Mouse (Mus musculus): ENCODE data around the gene Ankle2. TPM values are rescaled to one million over a fixed set of nuclear protein-coding genes. Genes with fewer than 3 reads are reported as not detected.

Gene Ankle2
- 3.5 TPM for polyA plus RNA-seq (2015; fragmentation: Illumina TruSeq; extraction: RNeasy Lipid Tissue Mini Kit (QIAGEN cat#74804); ENCODE audit: insufficient read depth, low read depth, low replicate concordance)

DNA sequence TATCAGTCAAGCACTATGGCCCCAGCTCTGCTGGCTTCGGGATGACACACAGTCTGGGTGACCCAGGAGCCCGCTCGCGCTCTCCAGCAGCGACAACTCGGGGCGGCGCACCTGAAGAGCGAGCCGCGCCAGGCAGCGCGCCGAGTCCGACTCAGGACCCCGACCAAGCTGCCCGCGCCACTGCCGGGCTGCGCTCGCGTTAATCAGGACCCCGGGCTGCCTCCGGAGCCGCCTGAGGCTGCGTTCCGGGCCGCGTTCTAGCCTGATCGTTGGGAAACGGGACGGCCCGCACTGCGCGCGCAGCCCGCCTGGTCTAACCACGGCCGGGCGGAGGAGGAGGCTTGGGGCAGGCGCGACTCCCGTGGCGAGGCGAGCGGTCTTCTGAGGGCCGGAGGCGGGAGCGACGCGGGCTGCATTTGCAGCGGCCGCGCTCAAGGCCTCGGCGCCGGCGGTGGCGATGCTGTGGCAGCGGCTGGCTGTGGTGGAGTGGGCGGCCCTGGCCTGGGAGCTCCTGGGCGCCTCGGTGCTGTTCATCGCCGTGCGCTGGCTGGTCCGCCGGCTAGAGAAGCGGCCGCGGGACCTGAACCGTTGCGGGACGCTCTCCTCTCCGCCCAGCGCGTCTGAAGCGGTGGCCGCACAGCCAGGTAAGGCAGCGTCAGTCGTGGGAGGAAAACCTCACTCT, at the start of gene Ankle2:
Ankle2 (plus strand) TSS at position 225 of the 682 bp plus-strand sequence.

DNA sequence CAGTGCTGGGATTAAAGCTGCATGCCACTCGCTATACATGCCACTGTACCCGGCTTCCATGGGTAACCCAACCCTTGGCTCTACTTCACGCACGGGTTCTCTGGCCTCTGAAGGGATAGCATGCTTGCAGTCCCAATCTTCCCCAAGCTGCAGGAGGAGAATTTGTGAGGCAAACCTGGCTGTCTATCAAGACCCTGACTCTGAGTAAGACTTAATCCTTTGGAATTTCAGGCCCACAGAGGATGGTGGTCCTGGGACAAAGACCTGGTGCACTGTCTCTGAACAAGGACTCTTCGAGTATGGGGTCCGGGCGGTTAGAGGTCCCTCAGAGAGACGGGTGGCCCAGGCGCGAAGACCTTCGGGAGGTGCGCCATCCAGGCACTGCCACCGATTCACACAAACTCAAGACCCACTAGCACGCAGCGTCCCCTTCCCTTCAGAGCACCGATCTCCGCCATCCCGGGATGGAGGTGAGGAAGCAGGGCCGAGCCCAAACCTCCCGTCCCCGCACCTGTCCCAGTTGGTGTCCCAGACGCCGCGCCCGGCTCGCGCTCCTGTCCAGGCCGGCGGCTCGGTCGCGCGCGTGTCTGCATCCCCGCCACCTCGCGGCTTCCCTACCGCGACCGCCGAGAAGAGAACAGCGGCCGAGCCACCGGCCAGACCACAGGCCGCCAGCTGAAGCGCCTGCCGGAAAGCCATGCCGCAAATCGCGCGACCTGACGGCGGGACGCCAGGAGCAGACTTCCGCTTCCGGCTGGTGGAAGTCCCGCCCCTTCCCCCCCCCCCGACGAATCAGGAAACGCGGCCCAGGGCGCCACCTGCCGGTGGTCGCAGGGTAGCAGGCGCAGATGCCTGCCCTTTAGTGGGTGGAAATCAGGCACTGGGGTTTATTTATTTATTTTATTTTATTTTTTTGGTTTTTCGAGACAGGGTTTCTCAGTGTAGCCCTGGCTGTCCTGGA, 38.6 kb downstream of the Ankle2 start, which contains the start of gene Pgam5:
Pgam5 (minus strand) TSS at position 773 of the 961 bp plus-strand sequence.

DNA sequence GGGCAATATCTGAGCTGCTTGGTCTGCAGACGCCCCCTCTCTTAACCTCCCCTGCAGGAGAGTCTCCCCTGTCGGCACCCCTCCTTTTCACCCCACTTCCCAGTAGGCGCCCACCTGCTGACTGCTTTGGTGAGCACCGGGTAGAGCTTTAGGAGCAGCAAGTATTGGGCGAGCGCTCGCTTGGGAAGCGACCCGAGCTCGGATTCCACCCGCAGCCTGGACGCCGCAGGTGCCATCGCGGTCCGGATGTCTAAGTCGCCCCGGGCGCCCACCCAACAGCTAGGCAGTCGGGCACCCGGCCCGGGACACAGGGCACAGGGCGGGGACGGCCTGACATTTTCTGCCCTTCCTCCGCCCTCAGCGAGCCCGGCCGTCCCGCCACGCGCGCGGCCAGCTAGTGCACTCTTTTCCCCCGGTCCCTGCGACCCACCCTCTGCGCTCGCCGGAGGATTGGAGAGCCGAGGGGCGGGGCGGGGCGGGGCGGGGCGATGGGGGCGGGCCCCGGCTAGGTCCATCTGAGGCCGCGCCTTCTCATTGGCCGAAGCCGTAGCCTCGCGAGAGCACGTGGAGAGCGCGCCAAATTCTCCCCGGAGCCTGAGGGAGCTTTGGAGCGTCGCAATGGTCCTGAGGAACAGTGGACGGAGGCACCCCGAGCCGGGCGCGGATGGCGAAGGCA, 55.1 kb downstream of the Ankle2 start, which contains the start of the genes Pxmp2 and Pole:
Pxmp2 (minus strand) TSS at position 417 of the 676 bp plus-strand sequence.
Pole (plus strand) TSS at position 537 of the 676 bp plus-strand sequence.

Other genes with a start within 250 kb of the Ankle2 start
- 12.5 TPM for gene Zfp932, start 234.5 kb upstream of the Ankle2 start, polyA plus RNA-seq (2015; fragmentation: Illumina TruSeq; extraction: RNeasy Lipid Tissue Mini Kit (QIAGEN cat#74804); ENCODE audit: insufficient read depth, low read depth, low replicate concordance)
- gene Gm17655, start 158.5 kb upstream of the Ankle2 start, polyA plus RNA-seq (2015; fragmentation: Illumina TruSeq; extraction: RNeasy Lipid Tissue Mini Kit (QIAGEN cat#74804); ENCODE audit: insufficient read depth, low read depth, low replicate concordance), result not detected
- gene Gm35315, start 136.6 kb upstream of the Ankle2 start, polyA plus RNA-seq (2015; fragmentation: Illumina TruSeq; extraction: RNeasy Lipid Tissue Mini Kit (QIAGEN cat#74804); ENCODE audit: insufficient read depth, low read depth, low replicate concordance), result 0.39 TPM
- gene Plcxd1, start 131.0 kb upstream of the Ankle2 start, polyA plus RNA-seq (2015; fragmentation: Illumina TruSeq; extraction: RNeasy Lipid Tissue Mini Kit (QIAGEN cat#74804); ENCODE audit: insufficient read depth, low read depth, low replicate concordance), result not detected
- gene Gtpbp6, start 122.8 kb upstream of the Ankle2 start, polyA plus RNA-seq (2015; fragmentation: Illumina TruSeq; extraction: RNeasy Lipid Tissue Mini Kit (QIAGEN cat#74804); ENCODE audit: insufficient read depth, low read depth, low replicate concordance), result 8.6 TPM
- gene Zfp605, start 120.9 kb upstream of the Ankle2 start, polyA plus RNA-seq (2015; fragmentation: Illumina TruSeq; extraction: RNeasy Lipid Tissue Mini Kit (QIAGEN cat#74804); ENCODE audit: insufficient read depth, low read depth, low replicate concordance), result 0.66 TPM
- gene Chfr, start 95.2 kb upstream of the Ankle2 start, polyA plus RNA-seq (2015; fragmentation: Illumina TruSeq; extraction: RNeasy Lipid Tissue Mini Kit (QIAGEN cat#74804); ENCODE audit: insufficient read depth, low read depth, low replicate concordance), result 8.3 TPM
- 6.2 TPM for gene Golga3, start 54.3 kb upstream of the Ankle2 start, polyA plus RNA-seq (2015; fragmentation: Illumina TruSeq; extraction: RNeasy Lipid Tissue Mini Kit (QIAGEN cat#74804); ENCODE audit: insufficient read depth, low read depth, low replicate concordance)
- gene Pgam5, start 38.9 kb downstream of the Ankle2 start, polyA plus RNA-seq (2015; fragmentation: Illumina TruSeq; extraction: RNeasy Lipid Tissue Mini Kit (QIAGEN cat#74804); ENCODE audit: insufficient read depth, low read depth, low replicate concordance), result 6.3 TPM
- 1.5 TPM for gene Pxmp2, start 55.2 kb downstream of the Ankle2 start, polyA plus RNA-seq (2015; fragmentation: Illumina TruSeq; extraction: RNeasy Lipid Tissue Mini Kit (QIAGEN cat#74804); ENCODE audit: insufficient read depth, low read depth, low replicate concordance)
- 0.18 TPM for gene Pole, start 55.3 kb downstream of the Ankle2 start, polyA plus RNA-seq (2015; fragmentation: Illumina TruSeq; extraction: RNeasy Lipid Tissue Mini Kit (QIAGEN cat#74804); ENCODE audit: insufficient read depth, low read depth, low replicate concordance)
- gene P2rx2, start 112.2 kb downstream of the Ankle2 start, polyA plus RNA-seq (2015; fragmentation: Illumina TruSeq; extraction: RNeasy Lipid Tissue Mini Kit (QIAGEN cat#74804); ENCODE audit: insufficient read depth, low read depth, low replicate concordance), result not detected
- not detected for gene Lrcol1, start 113.7 kb downstream of the Ankle2 start, polyA plus RNA-seq (2015; fragmentation: Illumina TruSeq; extraction: RNeasy Lipid Tissue Mini Kit (QIAGEN cat#74804); ENCODE audit: insufficient read depth, low read depth, low replicate concordance)
- 9.7 TPM for gene Fbrsl1, start 217.5 kb downstream of the Ankle2 start, polyA plus RNA-seq (2015; fragmentation: Illumina TruSeq; extraction: RNeasy Lipid Tissue Mini Kit (QIAGEN cat#74804); ENCODE audit: insufficient read depth, low read depth, low replicate concordance)